Comparison of ENCODE assay signal across 20 mouse cellular contexts in genomic region chr15:24405305-24405704, GRCm38 (mm10).
"Had no signal": no experiment of that assay in that cellular context is flagged by ENCODE, and none has a peak within 500 bp of the region (broad histone marks: within the 10 kb centered on the region; RNA-seq: fewer than 3 reads in every experiment).

No protein-coding gene starts in this region.

- ATAC-seq: liver, embryonic 12.5 days; midbrain, embryonic 13.5 days; midbrain, embryonic 16.5 days had no signal

- H3K27me3 ChIP-seq: limb, embryonic 13.5 days; liver, embryonic 12.5 days; liver, embryonic 15.5 days; lung, embryonic 15.5 days; megakaryocyte, embryonic 14.5 days; midbrain, embryonic 13.5 days had no signal

- H3K36me3 ChIP-seq: limb, embryonic 10.5 days; limb, embryonic 13.5 days; liver, embryonic 12.5 days; liver, embryonic 15.5 days; lung, embryonic 15.5 days; midbrain, embryonic 10.5 days; midbrain, embryonic 13.5 days had no signal

- H3K27ac ChIP-seq: kidney, postnatal 0 days; layer of hippocampus, adult 2 months; limb, embryonic 10.5 days; limb, embryonic 13.5 days; liver, embryonic 12.5 days; liver, embryonic 15.5 days; lung, embryonic 15.5 days; midbrain, embryonic 10.5 days; midbrain, embryonic 13.5 days had no signal

- DNase-seq: kidney, postnatal 25 days; layer of hippocampus, adult 9-11 months; liver; lung, adult 18-20 months; lung, postnatal 10 days; lung, postnatal 36 days; thymus, adult 18-20 months; thymus, postnatal 36 days had no signal

- H3K9ac ChIP-seq: limb, embryonic 13.5 days; liver, embryonic 12.5 days; liver, embryonic 15.5 days; lung, embryonic 15.5 days; midbrain, embryonic 13.5 days had no signal

- H3K4me1 ChIP-seq: limb, embryonic 10.5 days; limb, embryonic 13.5 days; liver, embryonic 12.5 days; liver, embryonic 15.5 days; lung, embryonic 15.5 days; megakaryocyte, embryonic 14.5 days; midbrain, embryonic 10.5 days; midbrain, embryonic 13.5 days had no signal

- H3K9me3 ChIP-seq: limb, embryonic 10.5 days; limb, embryonic 13.5 days; liver, embryonic 12.5 days; liver, embryonic 15.5 days; lung, embryonic 15.5 days; midbrain, embryonic 10.5 days; midbrain, embryonic 13.5 days had no signal

- H3K4me3 ChIP-seq: layer of hippocampus, adult 2 months; limb, embryonic 10.5 days; limb, embryonic 13.5 days; liver, embryonic 12.5 days; liver, embryonic 15.5 days; lung, embryonic 15.5 days; megakaryocyte, embryonic 14.5 days; midbrain, embryonic 10.5 days; midbrain, embryonic 13.5 days; myocyte had no signal

- H3K4me2 ChIP-seq: limb, embryonic 13.5 days; liver, embryonic 12.5 days; liver, embryonic 15.5 days; lung, embryonic 15.5 days; midbrain, embryonic 13.5 days had no signal
